In the genomic region with DNA sequence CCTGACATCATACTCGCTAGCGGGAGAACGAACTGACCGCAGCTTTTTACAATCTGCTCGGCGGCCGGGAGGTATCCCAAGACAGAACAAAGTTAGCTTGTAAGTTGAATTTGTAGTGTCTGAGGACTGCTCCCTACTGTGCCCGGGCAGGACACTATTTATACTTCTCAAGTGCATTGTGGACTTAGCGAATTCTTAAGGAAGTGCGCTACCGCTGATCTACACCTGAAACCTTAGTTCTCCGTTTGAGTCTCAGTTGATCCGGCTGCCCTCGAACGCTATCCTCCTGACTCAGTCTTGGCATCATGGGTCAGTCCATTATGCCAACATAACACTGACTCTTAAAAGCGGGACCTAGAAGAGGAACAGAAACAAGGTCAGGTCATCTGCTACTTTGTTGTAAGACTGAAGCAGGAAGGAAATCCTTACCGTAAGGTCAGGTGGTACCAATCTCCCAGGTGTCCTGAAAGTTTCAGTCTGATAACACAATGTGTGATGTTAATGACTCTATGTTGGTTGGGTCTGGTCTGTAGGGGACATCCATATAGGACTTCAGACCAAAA, we compare ENCODE assay signal across 8 mouse cellular contexts. TPM values are rescaled to one million over a fixed set of nuclear protein-coding genes. Genes with fewer than 3 reads are reported as not detected.
DNase-seq lines count a peak whose midpoint lies in the region; ATAC-seq lines count a peak whose summit lies in the region.

No protein-coding gene starts in this region.

- peaks cover 8% of the 10 kb centered on the region for H3K4me1 ChIP-seq in embryonic facial prominence, embryonic 14.5 days (ENCODE audit: control insufficient read depth, insufficient read depth, low read length)
- no peaks in the 10 kb centered on the region for H3K4me1 ChIP-seq in limb, embryonic 11.5 days (ENCODE audit: control insufficient read depth, insufficient read depth, low read length)
- H3K4me1 ChIP-seq in neural tube, embryonic 12.5 days: peaks cover 13% of the 10 kb centered on the region

- WGBS in embryonic facial prominence, embryonic 14.5 days: 1% methylated on average over 17 of the region's 17 CpGs
- WGBS in limb, embryonic 11.5 days: 5% methylated on average over 17 of the region's 17 CpGs
- WGBS in neural tube, embryonic 12.5 days: 5% methylated on average over 17 of the region's 17 CpGs

- peak overlapping the region; percentile 59 for H3K4me3 ChIP-seq in embryonic facial prominence, embryonic 14.5 days (ENCODE audit: low read depth, low read length)
- H3K4me3 ChIP-seq in limb, embryonic 11.5 days (ENCODE audit: low read depth, low read length): peak overlapping the region; percentile 45
- peak overlapping the region; percentile 55 for H3K4me3 ChIP-seq in neural tube, embryonic 12.5 days

- H3K27me3 ChIP-seq in embryonic facial prominence, embryonic 14.5 days (replicated peaks; ENCODE audit: control insufficient read depth, insufficient read depth, low read length): no peaks in the 10 kb centered on the region
- no peaks in the 10 kb centered on the region for H3K27me3 ChIP-seq in limb, embryonic 11.5 days (ENCODE audit: control insufficient read depth, insufficient read depth, low read length)
- H3K27me3 ChIP-seq in neural tube, embryonic 12.5 days (replicated peaks): no peaks in the 10 kb centered on the region

- H3K9me3 ChIP-seq in embryonic facial prominence, embryonic 14.5 days (ENCODE audit: control insufficient read depth, low read length): no peaks in the 10 kb centered on the region
- H3K9me3 ChIP-seq in limb, embryonic 11.5 days (ENCODE audit: control insufficient read depth, low read length): no peaks in the 10 kb centered on the region
- H3K9me3 ChIP-seq in neural tube, embryonic 12.5 days: no peaks in the 10 kb centered on the region

- no peak overlapping the region; the same call in 1 of the 2 replicates for H3K27ac ChIP-seq in embryonic facial prominence, embryonic 14.5 days (replicated peaks; ENCODE audit: low read depth, low read length)
- no peak overlapping the region for H3K27ac ChIP-seq in limb, embryonic 11.5 days (replicated peaks; ENCODE audit: low read depth, low read length)
- no peak overlapping the region for H3K27ac ChIP-seq in neural tube, embryonic 12.5 days

- no peaks in the 10 kb centered on the region; the same call in 1 of the 2 replicates for H3K36me3 ChIP-seq in embryonic facial prominence, embryonic 14.5 days (ENCODE audit: control insufficient read depth, insufficient read depth, low read length)
- no peaks in the 10 kb centered on the region for H3K36me3 ChIP-seq in limb, embryonic 11.5 days (ENCODE audit: control insufficient read depth, insufficient read depth, low read length)
- H3K36me3 ChIP-seq in neural tube, embryonic 12.5 days: peaks cover 5% of the 10 kb centered on the region; the same call in 1 of the 2 replicates

- H3K9ac ChIP-seq in embryonic facial prominence, embryonic 14.5 days (ENCODE audit: low read depth, low read length): peak overlapping the region; percentile 62
- peak overlapping the region; percentile 31 for H3K9ac ChIP-seq in limb, embryonic 11.5 days (ENCODE audit: low read length)
- peak overlapping the region; percentile 33 for H3K9ac ChIP-seq in neural tube, embryonic 12.5 days

- no peak; the same call in 1 of the 2 replicates for ATAC-seq in embryonic facial prominence, embryonic 14.5 days (ENCODE audit: low read depth)
- ATAC-seq in limb, embryonic 11.5 days (ENCODE audit: insufficient number of reproducible peaks, low FRiP score, low TSS enrichment, low read depth): 0 out of 2 replicates have a peak, but pooled peaks have one; percentile 2
- ATAC-seq in neural tube, embryonic 12.5 days (ENCODE audit: low FRiP score, low read depth): peak; percentile 46; the same call in 1 of the 2 replicates
- no peak for ATAC-seq in activated CD4-positive, CD25-positive, alpha-beta regulatory T cell, adult 4 months

- DNase-seq in layer of hippocampus, adult 9-11 months: peak; percentile 19
- DNase-seq in layer of hippocampus, postnatal 14 days (ENCODE audit: low spot score in 2 of 2): no peak
- no peak for DNase-seq in embryonic facial prominence, embryonic 14.5 days (ENCODE audit: low spot score)
- DNase-seq in limb, embryonic 11.5 days (ENCODE audit: low spot score): no peak
- DNase-seq in spleen, adult 18-20 months: no peak
- DNase-seq in layer of hippocampus, postnatal 10 days (ENCODE audit: low spot score in 2 of 2): no peak

- H3K4me2 ChIP-seq in embryonic facial prominence, embryonic 14.5 days (ENCODE audit: low read depth, low read length): peak overlapping the region; percentile 86
- peak overlapping the region; percentile 52 for H3K4me2 ChIP-seq in limb, embryonic 11.5 days (ENCODE audit: low read depth, severe bottlenecking)
- H3K4me2 ChIP-seq in neural tube, embryonic 12.5 days (replicated peaks): peak overlapping the region; percentile 72

RNA-seq across cellular contexts. Expression of a gene that starts 0.5 kb away (rescaled TPM):
- 10 to 100 TPM; 25.7 to 30.2 TPM for total RNA-seq in layer of hippocampus, postnatal 14 days (2021)
- 11.8 and 13.4 TPM in 2 replicates for polyA plus RNA-seq in embryonic facial prominence, embryonic 14.5 days (2014; fragmentation: Nextera tagmentation; extraction: Ambion mirVana)
- polyA plus RNA-seq in limb, embryonic 11.5 days (2014; fragmentation: Nextera tagmentation; extraction: Ambion mirVana): 9.7 and 9.9 TPM in 2 replicates
- 18.4 and 20.0 TPM in 2 replicates for polyA plus RNA-seq in neural tube, embryonic 12.5 days (2016; fragmentation: Nextera tagmentation; extraction: Ambion mirVana)
- polyA plus RNA-seq in activated CD4-positive, CD25-positive, alpha-beta regulatory T cell, adult 4 months (2017; shearing (Covaris generic)): 10 to 100 TPM; 21.5 to 26.4 TPM
- total RNA-seq in layer of hippocampus, postnatal 10 days (2021): 10 to 100 TPM; 26.8 to 31.6 TPM

RNA-seq across cellular contexts. Expression of a gene that starts 8.4 kb away (rescaled TPM):
- total RNA-seq in layer of hippocampus, postnatal 14 days (2021): 1 to 10 TPM; 7.8 to 8.9 TPM
- 6.6 and 7.1 TPM in 2 replicates for polyA plus RNA-seq in embryonic facial prominence, embryonic 14.5 days (2014; fragmentation: Nextera tagmentation; extraction: Ambion mirVana)
- 10.0 and 11.2 TPM in 2 replicates for polyA plus RNA-seq in limb, embryonic 11.5 days (2014; fragmentation: Nextera tagmentation; extraction: Ambion mirVana)
- polyA plus RNA-seq in neural tube, embryonic 12.5 days (2016; fragmentation: Nextera tagmentation; extraction: Ambion mirVana): 7.8 and 9.7 TPM in 2 replicates
- polyA plus RNA-seq in activated CD4-positive, CD25-positive, alpha-beta regulatory T cell, adult 4 months (2017; shearing (Covaris generic)): 1 to 10 TPM; 1.5 to 2.3 TPM
- total RNA-seq in layer of hippocampus, postnatal 10 days (2021): 1 to 10 TPM; 8.3 to 9.5 TPM

RNA-seq across cellular contexts. Expression of a gene that starts 57.8 kb away (rescaled TPM):
- 1 to 10 TPM in 1 of 2 experiments, under 1 TPM in 1; 0.43 to 1.3 TPM for total RNA-seq in layer of hippocampus, postnatal 14 days (2021)
- 18.9 and 20.4 TPM in 2 replicates for polyA plus RNA-seq in embryonic facial prominence, embryonic 14.5 days (2014; fragmentation: Nextera tagmentation; extraction: Ambion mirVana)
- polyA plus RNA-seq in limb, embryonic 11.5 days (2014; fragmentation: Nextera tagmentation; extraction: Ambion mirVana): 2.2 and 3.7 TPM in 2 replicates
- 3.2 and 4.1 TPM in 2 replicates for polyA plus RNA-seq in neural tube, embryonic 12.5 days (2016; fragmentation: Nextera tagmentation; extraction: Ambion mirVana)
- not detected for polyA plus RNA-seq in activated CD4-positive, CD25-positive, alpha-beta regulatory T cell, adult 4 months (2017; shearing (Covaris generic))
- 1 to 10 TPM; 1.3 to 1.6 TPM for total RNA-seq in layer of hippocampus, postnatal 10 days (2021)

Comparison
In these comparisons a context has a peak if more than half of its experiments do, and no peak if none do; other contexts are left out.
1. ATAC-seq: peak in limb, embryonic 11.5 days (single experiment) and neural tube, embryonic 12.5 days (single experiment); none in embryonic facial prominence, embryonic 14.5 days (single experiment) and activated CD4-positive, CD25-positive, alpha-beta regulatory T cell, adult 4 months (single experiment).
2. Peak in every context shown above with its lines, with median percentiles within 50 percentile points of each other: H3K4me2 ChIP-seq, H3K4me3 ChIP-seq and H3K9ac ChIP-seq.